Mouse (Mus musculus): ENCODE data around the gene Strn3. TPM values are rescaled to one million over a fixed set of nuclear protein-coding genes. Genes with fewer than 3 reads are reported as not detected.
"Not testable (repeated sequence)": the region's sequence is repeated elsewhere in the genome, so short reads cannot be mapped to it uniquely, and the experiment has no call there.

The Strn3 gene
- total RNA-seq, 4 experiments from 2014 or later, result 78.4 to 95.1 (median 87.9) TPM

DNA sequence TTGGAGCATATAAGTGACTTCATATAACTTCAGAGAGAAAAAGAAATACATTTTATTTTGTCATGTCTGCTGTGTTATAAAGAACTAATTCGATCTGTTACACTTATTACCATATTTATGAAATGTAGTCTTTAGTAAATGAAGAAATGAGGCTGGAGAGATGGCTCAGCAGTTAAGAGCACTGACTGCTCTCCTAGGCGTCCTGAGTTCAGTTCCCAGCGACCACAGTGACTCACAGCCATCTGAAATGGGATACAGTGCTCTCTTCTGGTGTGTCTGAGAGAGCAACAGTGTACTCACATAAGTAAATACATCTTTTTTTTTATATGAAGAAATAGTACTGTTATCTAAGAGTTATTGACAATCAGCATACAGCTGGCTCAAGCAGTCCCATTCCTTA lies 1.7 kb upstream of the Strn3 start:
- DNase-seq, result no peak

DNA sequence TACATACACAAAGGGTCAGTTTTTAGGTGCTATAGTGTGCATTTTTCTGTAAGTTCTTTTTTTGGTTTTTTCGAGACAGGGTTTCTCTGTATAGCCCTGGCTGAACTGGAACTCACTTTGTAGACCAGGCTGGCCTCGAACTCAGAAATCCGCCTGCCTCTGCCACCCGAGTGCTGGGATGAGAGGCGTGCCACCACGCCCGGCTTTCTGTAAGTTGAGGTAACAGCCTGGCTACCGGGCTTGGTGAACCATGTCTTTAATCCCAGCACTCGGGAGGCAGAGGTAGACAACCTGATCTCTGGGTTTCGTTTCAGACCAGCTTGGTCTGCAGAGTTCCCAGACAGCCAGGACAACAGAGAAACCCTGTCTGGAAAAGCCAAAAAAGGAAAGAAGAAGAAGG lies 1.2 kb upstream of the Strn3 start:
- DNase-seq, result not testable (repeated sequence)

DNA sequence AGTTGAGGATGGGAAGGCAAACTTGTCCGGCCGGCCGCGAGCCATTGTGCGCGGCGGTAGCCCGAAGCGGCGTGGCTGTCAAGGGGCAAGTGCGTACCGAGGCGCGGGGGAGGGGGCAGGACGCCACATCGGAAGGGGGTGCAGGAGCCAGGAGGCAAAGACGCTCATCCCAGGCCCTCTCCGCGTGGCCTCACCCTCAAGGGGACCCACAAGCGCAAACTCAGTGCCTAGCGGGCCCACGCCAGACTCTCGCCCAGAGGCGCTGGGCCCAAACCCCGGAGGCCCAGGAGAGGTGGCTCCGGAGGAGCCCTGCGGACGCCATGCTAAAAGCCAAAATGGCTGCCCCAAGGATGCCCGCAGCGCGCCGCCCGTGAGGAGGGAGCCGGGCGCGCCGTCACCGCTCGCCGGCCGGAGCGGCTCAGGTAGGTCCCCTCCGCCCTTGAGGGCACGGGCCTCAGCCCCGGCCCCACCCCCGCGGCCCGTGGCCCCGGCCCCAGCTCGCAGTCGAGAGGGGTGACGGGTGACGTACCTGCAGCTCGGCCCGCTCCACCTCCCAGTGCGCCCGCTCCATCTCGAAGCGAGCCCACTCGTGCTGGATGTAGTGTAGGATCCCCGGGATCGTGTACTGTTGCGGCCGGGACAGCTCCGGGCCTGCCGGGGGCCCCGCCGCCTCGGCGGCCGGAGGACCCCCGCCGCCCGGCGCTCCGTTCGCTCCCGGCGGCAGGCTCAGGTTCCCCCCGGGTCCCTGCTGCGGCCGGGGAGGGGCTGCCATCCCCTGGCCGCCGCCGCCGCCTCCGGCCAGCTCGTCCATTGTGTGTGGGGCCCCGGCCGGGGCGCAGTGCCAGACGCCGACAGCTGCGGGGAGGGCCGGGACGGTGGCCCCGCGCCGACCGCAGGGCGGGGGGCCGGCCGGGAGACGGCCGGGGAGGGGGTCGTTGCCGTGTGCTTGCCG lies 528 bp downstream of the Strn3 start, which contains the start of gene Ap4s1:
Gene Ap4s1 (plus strand): TSS at position 141 of the 952 bp plus-strand sequence.
- DNase-seq, result peak; percentile 73

DNA sequence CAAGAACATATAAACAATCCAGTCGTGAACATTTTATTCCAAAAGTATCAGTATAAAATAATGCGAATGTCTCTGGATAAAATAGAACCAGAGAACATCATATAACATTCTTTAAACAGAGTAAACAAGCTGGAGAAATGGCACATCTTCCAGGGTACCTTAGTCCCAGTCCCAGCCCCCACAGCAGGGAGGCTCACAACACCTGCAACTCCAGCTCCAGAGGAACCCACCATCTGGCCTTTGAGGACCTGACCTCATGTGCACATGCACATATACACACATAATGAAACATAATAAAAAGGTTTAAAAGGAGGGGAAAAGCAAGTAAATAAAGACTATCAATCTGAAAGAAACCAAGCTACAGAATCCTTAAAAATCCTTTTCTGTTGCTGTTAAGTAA lies 3.2 kb downstream of the Strn3 start:
- DNase-seq, result no peak

DNA sequence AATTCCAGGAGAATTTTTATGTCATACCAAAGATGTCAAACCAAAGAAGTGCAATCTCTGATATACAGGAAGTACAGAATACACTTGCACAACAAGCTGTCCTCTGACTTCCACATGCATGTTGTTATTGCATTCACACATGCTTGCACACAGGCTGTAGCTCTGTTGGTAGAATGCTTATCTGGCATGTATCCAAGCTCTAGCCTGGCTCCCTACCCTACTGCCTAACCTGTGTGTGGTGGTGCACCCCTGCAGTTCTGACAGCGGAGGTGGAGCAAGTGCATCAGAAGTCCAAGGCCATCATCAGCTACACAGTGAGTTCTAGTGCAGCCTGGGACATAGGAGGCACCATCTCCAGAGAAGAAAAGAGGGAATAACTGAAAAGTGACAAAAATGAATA lies 12.9 kb downstream of the Strn3 start:
- DNase-seq, result no peak

DNA sequence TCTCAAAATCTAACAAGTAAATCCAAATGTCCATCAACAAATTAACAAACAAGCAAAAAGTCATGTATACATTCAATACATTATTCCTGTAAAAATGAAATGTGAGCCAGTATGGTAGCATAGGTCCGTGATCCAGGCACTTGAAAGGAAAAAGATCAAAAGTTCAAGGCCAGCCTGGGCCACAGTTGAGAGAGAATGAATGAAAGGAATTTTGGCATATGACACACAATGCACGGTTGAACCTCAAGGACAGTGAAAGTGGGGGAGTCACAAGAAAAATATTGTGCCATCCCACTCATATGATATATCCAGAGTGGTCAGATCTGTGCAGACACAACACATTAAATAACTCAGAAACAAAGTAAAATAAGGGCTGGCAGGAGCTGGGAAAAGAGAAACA lies 15.3 kb downstream of the Strn3 start:
- DNase-seq, result no peak

DNA sequence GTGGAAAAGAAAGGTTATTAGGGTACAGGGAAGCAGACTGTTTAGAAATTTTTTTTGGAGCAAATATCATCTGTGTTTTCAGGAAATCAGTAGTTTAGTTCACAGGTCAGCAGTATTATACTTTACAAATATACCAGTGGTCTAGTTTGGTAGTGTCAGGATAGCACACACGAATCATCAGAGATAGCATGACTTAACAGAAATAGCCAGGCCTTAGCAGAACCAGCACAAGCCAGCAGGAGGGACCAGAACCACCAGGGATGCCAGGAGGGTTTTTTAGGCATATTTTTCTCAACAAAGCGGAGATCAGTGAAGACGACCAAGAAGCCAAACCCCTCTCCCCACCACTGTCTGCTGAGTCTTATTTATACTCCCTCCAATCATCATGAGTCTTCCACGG lies 18.4 kb downstream of the Strn3 start:
- no peak for DNase-seq

DNA sequence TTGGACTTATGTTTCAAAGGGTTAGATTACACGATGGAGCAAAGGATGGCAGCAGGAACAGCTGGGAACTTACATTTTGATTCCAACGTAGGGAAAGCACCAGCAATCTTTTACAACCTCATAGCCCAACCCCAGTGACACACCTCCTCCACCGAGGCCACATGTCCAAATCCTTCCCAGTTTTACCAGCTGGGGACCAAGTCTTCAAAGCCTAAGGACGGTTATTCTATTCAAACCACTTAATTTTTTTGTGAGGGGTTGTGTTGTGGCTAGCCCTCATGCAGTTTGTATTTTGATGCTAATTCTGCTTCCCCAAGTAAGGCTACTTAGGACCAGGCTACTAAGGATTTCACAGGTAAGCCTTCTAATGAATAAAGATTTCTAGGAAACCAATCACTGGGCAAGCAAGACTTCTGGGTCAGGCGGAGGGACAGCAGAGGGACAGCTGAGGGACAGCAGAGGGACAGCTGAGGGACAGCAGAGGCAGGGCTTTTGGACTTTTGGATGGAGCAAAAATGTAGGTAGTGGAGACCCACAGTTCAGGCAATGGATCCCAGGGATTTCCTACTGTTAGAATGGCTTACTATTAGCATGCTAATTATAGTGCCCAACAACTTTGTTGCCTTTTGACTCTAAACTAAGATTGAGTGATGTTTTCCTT lies 20.3 kb downstream of the Strn3 start:
- DNase-seq, result no peak

DNA sequence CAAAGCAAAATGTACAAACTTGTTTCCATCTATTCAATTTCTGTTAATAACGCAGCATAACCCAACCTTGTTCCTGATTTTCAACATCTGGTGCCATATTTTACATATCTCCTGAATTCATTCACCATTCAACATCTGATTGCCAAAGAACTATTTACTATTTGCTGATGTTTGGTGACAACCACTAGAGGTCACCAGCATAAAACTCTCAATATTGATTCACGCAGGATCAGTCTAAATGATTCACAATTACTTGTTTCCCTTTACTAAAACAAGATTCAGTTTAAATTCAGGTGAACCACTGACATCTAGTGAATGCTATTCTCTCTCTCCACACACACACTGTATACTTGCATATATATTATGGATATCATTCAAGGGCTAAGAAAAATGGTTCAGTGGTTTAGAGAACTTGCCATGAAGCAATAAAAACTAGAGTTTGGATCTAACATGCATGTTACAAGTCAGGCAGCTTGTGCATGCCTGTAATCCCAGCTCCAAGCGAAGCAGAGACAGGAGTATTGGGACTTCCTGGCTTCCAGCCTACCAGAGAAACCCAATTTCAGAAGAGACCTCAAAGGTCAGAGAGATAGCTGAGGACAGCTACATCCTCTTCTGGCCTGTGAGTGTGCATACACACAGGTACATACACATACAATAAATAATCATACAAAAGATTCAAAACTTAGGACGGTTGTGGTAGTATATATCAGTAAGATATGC lies 24.8 kb downstream of the Strn3 start:
- DNase-seq, result no peak

DNA sequence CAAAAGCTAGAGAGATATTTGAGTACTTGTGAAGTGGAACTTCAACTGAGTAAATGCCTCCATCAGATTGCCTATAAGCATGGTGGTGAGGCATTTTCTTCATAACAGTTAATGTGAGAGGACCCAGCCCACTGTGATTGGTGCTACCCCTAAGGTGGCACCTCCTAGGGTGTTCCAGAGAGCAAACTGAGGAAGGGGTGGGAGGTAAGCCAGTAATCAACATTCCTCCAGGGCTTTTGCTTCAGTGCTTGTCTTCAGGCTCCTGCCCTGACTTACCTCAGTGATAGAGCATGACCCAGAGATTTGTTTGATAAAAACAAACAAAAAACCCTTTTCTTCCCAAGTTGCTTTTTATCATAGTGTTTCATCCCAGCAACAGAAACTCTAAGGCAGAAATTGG lies 27.8 kb downstream of the Strn3 start:
- DNase-seq, result no peak

DNA sequence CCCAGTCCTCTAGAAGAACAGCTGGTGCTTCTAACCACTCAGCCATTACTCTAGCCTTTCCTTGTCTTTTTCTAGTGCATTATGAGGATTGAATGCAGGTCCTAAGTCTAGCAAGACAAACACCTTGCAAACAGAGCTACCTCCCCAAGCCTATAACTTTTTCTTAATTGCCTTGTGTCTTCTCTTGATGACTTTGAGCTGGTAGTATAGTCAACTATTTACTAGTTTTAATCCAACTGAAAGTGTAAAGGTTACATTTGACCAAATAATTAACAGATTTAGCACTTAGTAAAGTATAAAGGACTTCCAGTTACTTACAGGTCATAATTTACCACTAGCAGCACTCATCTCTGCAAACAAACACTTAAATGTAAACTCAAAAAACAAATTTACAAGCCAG lies 28.7 kb downstream of the Strn3 start:
- no peak for DNase-seq

DNA sequence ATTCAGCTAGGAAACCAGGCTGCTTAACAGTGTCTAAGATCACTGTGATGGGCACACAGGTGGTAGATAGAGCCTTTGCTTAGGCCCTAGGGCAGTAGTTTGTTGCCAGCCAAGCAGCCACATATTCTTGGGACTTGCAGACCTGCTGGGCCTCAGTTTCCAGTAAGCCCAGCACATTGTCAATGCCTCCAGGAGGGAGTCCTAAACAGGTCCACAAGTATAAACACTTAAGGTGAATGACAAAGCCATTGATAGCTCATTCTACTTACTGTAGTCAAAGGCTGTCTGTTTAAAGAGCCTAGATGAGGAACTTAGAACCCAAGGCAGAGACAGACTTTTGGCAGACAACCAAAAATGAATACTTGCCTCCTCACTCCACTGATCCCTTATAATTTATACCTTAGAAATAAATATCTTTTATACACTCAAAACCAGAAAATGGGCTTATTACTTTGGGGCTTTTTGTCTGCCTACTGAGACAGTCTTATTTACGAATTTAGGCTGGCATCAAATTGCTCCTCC lies 35.7 kb downstream of the Strn3 start:
- no peak for DNase-seq

DNA sequence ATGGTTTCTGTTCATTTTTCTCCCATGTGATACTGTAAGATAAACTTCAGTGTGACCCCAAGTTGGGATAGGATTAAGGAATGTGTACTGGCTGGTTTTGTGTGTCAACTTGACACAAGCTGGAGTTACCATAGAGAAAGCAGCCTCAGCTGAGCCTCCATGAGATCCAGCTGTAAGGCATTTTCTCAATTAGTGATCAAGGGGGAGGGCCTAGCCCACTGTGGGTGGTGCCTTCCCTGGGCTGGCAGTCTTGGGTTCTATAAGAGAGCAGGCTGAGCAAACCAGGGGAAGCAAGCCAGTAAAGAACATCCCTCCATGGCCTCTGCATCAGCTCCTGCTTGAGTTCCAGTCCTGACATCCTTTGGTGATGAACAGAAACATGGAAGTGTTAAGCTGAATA lies 42.3 kb downstream of the Strn3 start:
- DNase-seq, result not testable (repeated sequence)

DNA sequence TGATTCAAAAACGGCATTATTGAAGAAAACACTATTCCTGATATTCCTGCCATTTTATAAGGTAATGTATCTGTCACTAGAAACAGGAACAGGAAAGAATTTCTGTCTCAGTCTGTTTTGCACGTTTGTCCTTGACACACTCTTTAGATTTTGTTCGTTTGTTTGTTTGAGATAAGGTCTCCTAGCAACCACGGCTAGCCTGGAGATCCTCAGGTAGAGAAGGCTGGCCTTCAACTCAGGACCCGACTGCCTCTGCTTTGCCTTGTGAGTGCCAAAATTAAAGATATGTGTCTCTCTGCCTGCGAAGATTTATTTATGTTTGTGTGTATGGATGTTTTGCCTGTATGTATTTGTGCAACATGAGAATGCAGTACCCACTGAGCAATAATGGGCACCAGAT lies 49.8 kb downstream of the Strn3 start:
- peak; percentile 22 for DNase-seq

DNA sequence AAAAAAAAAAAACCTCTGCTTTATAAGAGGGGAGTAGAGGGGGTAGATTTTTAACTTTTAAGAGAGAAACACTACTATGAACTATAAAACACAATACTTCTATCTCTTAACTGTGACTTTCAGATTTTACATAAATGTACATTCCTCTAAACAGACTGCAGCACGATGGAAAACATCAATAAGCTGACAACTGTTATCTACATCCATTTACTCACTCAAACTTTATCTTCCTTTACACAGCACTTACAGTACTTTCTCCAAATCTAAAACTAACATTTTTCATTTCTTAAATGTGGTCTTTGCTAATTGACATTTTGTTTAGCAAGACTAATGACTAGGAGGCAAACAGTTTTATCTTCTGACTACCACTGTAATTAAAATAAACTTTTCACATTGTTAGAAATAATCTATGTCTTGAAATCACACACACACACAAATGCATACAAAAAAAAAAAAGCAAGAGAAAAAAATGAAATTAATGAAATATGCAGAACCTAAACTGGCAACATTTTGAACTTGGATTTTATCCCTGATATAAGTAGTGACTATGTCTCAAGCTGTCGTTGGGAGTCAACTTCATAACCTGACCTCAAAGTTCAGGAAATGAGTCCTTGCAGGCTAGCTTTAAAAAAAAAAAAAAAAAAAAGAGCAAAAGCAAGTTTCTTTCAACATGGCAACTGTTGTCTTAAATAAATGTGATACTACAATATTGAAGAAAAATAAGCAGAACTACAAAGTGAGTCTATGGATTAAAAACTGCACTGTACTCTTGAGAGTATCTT lies 54.8 kb downstream of the Strn3 start:
- DNase-seq, result no peak

DNA sequence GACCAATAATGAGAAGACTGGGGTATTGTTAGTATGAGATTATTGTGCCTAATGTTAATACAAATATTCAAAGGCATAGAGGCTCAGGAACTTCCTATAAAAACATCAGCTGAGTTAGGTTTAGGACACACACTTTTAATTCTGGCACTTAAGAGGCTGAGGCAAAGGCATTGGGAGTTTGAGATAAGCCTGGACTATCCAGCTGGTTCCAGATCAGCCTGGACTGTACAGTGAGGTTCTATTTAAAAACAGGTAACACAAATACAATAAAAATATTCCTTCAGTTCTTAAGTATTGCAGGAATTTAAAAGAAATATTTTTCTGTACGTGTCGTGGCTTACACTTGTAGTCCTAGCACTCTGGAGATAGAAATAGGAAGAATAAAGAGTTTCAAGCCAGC lies 55.4 kb downstream of the Strn3 start:
- no peak for DNase-seq

DNA sequence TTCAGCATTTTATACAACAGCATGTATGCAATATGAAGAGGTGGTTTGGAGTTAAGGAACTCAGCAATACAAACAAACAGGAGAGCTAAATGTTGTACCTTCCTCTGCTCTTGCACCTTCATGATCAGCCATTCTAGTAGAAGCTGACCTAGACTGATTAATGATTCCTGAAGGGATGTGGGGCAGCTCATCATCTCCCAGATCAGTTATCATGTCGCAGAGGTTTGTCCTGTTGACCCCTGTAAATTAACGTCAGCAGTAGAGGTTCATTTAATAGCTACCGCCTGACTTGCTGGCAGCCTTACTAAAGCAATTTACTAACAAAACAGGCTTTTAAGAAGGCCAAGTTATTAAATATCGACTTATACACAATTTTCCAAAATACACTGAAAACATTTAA lies 58.2 kb downstream of the Strn3 start:
- DNase-seq, result no peak

DNA sequence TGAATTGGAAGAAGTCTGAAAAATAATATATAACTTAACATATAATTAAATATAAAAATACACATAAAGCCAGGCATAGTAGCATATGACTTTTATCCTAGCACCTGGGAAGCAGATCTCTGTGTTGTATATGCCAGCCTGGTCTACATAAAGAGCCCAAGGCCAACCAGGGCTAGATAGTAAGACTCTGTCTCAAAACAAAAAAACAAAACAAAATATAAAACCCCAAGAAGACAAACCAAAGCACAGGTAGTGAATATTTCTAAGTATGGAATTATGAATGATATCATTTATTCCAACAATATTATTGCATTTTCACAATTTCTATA lies 68.4 kb downstream of the Strn3 start:
- no peak for DNase-seq

DNA sequence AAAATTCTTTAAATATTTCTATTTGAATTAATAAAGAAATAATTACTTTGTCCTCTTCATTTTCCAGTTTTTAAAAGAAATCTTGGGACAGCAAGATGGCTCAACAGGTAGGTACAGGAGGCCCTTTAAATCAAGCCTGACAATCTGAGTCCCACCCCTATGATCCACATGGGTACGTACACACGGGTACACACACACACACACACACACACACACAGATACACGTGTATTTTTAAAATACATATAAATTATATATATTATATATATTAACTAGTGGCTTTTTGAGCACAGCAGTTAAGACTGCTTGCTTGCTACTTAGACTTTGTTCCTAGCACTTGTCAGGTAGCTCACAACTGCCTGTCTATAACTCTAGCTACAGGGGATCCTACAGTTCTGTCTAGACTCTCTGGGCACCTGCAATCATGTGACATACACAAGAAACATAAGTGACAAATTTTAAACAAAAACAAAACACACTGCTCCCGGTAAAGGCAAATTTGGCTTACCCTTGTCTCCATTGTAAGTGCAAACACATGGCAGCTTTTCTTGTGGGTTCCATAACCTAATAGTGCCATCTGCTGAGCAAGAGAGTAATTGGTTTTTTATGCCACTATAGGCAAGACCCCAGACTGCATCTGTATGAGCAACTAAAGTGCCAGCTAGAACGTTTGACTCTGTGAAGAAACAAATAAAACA lies 68.9 kb downstream of the Strn3 start:
- no peak for DNase-seq

DNA sequence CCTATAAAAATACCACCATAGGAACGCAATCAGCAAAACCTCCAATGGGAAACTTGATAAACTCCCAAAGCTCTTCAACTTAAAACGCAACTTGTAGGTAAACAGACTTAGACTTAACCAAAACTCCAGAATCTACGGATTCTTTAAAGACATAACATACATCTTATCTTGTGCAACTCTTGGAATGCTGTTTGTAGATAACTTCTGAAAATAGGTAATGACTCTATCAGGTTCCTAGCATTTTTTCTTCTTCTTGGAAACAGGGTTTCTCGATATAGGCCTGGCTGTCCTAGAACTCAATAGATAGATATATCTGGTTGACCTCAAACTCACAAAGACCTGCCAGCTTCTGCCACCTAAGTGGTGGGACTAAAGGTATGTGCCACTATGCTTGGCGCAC lies 70.5 kb downstream of the Strn3 start:
- DNase-seq, result no peak

DNA sequence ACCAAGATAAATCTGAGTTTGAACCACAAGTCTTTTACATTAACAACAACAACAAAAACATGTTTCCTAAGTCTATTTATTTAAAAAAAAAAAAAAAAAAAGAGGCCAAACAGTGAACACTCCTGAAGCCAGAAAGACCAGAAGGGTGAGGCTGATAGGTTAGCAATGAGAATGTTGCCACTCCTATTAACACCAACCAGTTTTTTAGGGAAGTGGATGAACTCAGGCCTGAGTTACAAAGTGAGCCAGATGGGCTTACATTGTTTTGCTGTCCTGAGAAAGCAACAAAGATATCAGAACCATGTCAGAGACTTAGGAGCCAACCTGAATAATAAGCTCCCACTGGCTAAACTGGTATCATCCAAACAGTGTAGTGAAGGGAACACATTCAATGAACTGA lies 71.1 kb downstream of the Strn3 start:
- no peak for DNase-seq

DNA sequence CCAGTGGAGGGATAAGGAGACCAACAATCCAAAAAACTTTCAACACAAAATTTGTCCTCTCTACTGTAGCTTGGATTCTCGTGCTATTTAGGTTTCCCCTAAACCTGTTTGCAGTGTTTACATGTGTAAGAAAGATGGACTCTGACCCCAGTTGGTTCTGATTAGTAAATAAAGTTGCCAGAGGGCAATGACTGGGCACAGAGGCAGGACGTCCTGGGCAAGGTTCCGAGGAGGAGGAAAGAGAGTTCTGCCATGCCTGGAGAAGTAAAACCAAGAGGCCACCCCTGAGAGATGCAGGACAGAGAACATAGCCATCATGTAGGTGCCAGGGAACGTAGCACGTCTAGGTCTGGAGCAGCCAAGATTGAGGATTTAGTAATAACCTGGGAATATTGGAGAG lies 79.3 kb downstream of the Strn3 start:
- no peak for DNase-seq

Data from adrenal gland, adult 8-10 months (tissue).